Mouse (Mus musculus): ENCODE measurements around the gene Aebp1. TPM values are rescaled to one million over a fixed set of nuclear protein-coding genes. Genes with fewer than 3 reads are reported as not detected.

Aebp1 gene
- polyA plus RNA-seq, 1 experiment from 2014 or later: 15.0 TPM

GRCm38 (mm10) chr11:5901320-5901719 lies 39.6 kb downstream of the Aebp1 start:
- Histone ChIP-seq H3K27me3 (replicated peaks; ENCODE audit: control insufficient read depth, insufficient read depth, low read length) (no peaks in the 10 kb centered on the region), H3K9ac (ENCODE audit: low read depth, low read length) (0 out of 2 replicates have a peak overlapping the region, but pooled peaks have one; percentile 13), H3K9me3 (ENCODE audit: control insufficient read depth) (no peaks in the 10 kb centered on the region), H3K4me2 (replicated peaks; ENCODE audit: low read depth) (peak overlapping the region; percentile 63), H3K36me3 (ENCODE audit: control insufficient read depth, insufficient read depth) (no peaks in the 10 kb centered on the region), H3K4me3 (ENCODE audit: low read depth, low read length) (no peak overlapping the region), H3K27ac (ENCODE audit: low read depth, low read length) (no peak overlapping the region), H3K4me1 (replicated peaks; ENCODE audit: control insufficient read depth, insufficient read depth, low read length) (peaks cover 16% of the 10 kb centered on the region; the same call in 1 of the 2 replicates)
- no peak for TF ChIP-seq CTCF (IDR thresholded peaks at IDR 0.05; ENCODE audit: low read depth)
- 41% methylated on average over 3 of the region's 3 CpGs for WGBS
- no peak for ATAC-seq

- Histone ChIP-seq H3K27me3 (replicated peaks; ENCODE audit: control insufficient read depth, insufficient read depth, low read length) (no peaks in the 10 kb centered on the region), H3K4me1 (replicated peaks; ENCODE audit: control insufficient read depth, insufficient read depth, low read length) (peaks cover 12% of the 10 kb centered on the region; the same call in 1 of the 2 replicates), H3K4me2 (replicated peaks; ENCODE audit: low read depth) (peak overlapping the region; percentile 63), H3K36me3 (ENCODE audit: control insufficient read depth, insufficient read depth) (no peaks in the 10 kb centered on the region), H3K4me3 (ENCODE audit: low read depth, low read length) (peak overlapping the region; percentile 27), H3K9me3 (ENCODE audit: control insufficient read depth) (no peaks in the 10 kb centered on the region), H3K27ac (ENCODE audit: low read depth, low read length) (no peak overlapping the region; the same call in 1 of the 2 replicates), H3K9ac (ENCODE audit: low read depth, low read length) (0 out of 2 replicates have a peak overlapping the region, but pooled peaks have one; percentile 13)
- ATAC-seq: peak; percentile 70
- no peak for TF ChIP-seq CTCF (IDR thresholded peaks at IDR 0.05; ENCODE audit: low read depth)
- WGBS: 2% methylated on average over 32 of the region's 32 CpGs
These were observed 40.2 kb downstream of the Aebp1 start for GRCm38 (mm10) chr11:5901950-5902349.

- Histone ChIP-seq H3K4me1 (replicated peaks; ENCODE audit: control insufficient read depth, insufficient read depth, low read length) (peaks cover 7% of the 10 kb centered on the region; the same call in 1 of the 2 replicates), H3K4me3 (ENCODE audit: low read depth, low read length) (no peak overlapping the region)
- ATAC-seq: no peak; the same call in 1 of the 2 replicates
These were observed 40.6 kb downstream of the Aebp1 start for GRCm38 (mm10) chr11:5902390-5902789.

GRCm38 (mm10) chr11:5903844-5904243 lies 42.1 kb downstream of the Aebp1 start:
- H3K4me1 ChIP-seq (replicated peaks; ENCODE audit: control insufficient read depth, insufficient read depth, low read length): peaks cover 6% of the 10 kb centered on the region; the same call in 1 of the 2 replicates
- H3K27me3 ChIP-seq (replicated peaks; ENCODE audit: control insufficient read depth, insufficient read depth, low read length): no peaks in the 10 kb centered on the region
- H3K9ac ChIP-seq (ENCODE audit: low read depth, low read length): no peak overlapping the region
- H3K27ac ChIP-seq (ENCODE audit: low read depth, low read length): no peak overlapping the region
- WGBS: 82% methylated on average over 2 of the region's 2 CpGs
- TF ChIP-seq CTCF (IDR thresholded peaks at IDR 0.05; ENCODE audit: low read depth): no peak
- H3K9me3 ChIP-seq (ENCODE audit: control insufficient read depth): no peaks in the 10 kb centered on the region
- H3K36me3 ChIP-seq (ENCODE audit: control insufficient read depth, insufficient read depth): no peaks in the 10 kb centered on the region
- H3K4me2 ChIP-seq (replicated peaks; ENCODE audit: low read depth): no peak overlapping the region
- H3K4me3 ChIP-seq (ENCODE audit: low read depth, low read length): no peak overlapping the region
- no peak for ATAC-seq

More at GRCm38 (mm10) chr11:5902390-5902789, 40.6 kb downstream of the Aebp1 start:
- Histone ChIP-seq H3K9me3 (ENCODE audit: control insufficient read depth) (no peaks in the 10 kb centered on the region), H3K36me3 (ENCODE audit: control insufficient read depth, insufficient read depth) (no peaks in the 10 kb centered on the region), H3K4me2 (replicated peaks; ENCODE audit: low read depth) (peak overlapping the region; percentile 63), H3K27ac (ENCODE audit: low read depth, low read length) (no peak overlapping the region; the same call in 1 of the 2 replicates), H3K9ac (ENCODE audit: low read depth, low read length) (no peak overlapping the region), H3K27me3 (replicated peaks; ENCODE audit: control insufficient read depth, insufficient read depth, low read length) (no peaks in the 10 kb centered on the region)
- WGBS: 27% methylated on average over 6 of the region's 6 CpGs
- TF ChIP-seq CTCF (IDR thresholded peaks at IDR 0.05; ENCODE audit: low read depth): no peak

- Histone ChIP-seq H3K9me3 (ENCODE audit: control insufficient read depth) (no peaks in the 10 kb centered on the region), H3K9ac (ENCODE audit: low read depth, low read length) (no peak overlapping the region), H3K36me3 (ENCODE audit: control insufficient read depth, insufficient read depth) (no peaks in the 10 kb centered on the region), H3K4me1 (replicated peaks; ENCODE audit: control insufficient read depth, insufficient read depth, low read length) (peaks cover 6% of the 10 kb centered on the region; the same call in 1 of the 2 replicates), H3K4me2 (replicated peaks; ENCODE audit: low read depth) (no peak overlapping the region), H3K27me3 (replicated peaks; ENCODE audit: control insufficient read depth, insufficient read depth, low read length) (no peaks in the 10 kb centered on the region), H3K4me3 (ENCODE audit: low read depth, low read length) (no peak overlapping the region), H3K27ac (ENCODE audit: low read depth, low read length) (no peak overlapping the region)
- no peak for ATAC-seq
- TF ChIP-seq CTCF (IDR thresholded peaks at IDR 0.05; ENCODE audit: low read depth): no peak
- 77% methylated on average over 19 of the region's 19 CpGs for WGBS
These were observed 42.6 kb downstream of the Aebp1 start for GRCm38 (mm10) chr11:5904357-5904756.

- WGBS: 95% methylated on average over 6 of the region's 6 CpGs
- Histone ChIP-seq H3K4me2 (replicated peaks; ENCODE audit: low read depth) (no peak overlapping the region), H3K27ac (ENCODE audit: low read depth, low read length) (no peak overlapping the region), H3K4me3 (ENCODE audit: low read depth, low read length) (no peak overlapping the region), H3K27me3 (replicated peaks; ENCODE audit: control insufficient read depth, insufficient read depth, low read length) (no peaks in the 10 kb centered on the region), H3K9ac (ENCODE audit: low read depth, low read length) (no peak overlapping the region), H3K36me3 (ENCODE audit: control insufficient read depth, insufficient read depth) (no peaks in the 10 kb centered on the region), H3K4me1 (replicated peaks; ENCODE audit: control insufficient read depth, insufficient read depth, low read length) (peaks cover 6% of the 10 kb centered on the region; the same call in 1 of the 2 replicates), H3K9me3 (ENCODE audit: control insufficient read depth) (no peaks in the 10 kb centered on the region)
- TF ChIP-seq CTCF (IDR thresholded peaks at IDR 0.05; ENCODE audit: low read depth): no peak
- ATAC-seq: no peak
These were observed 43.1 kb downstream of the Aebp1 start for GRCm38 (mm10) chr11:5904871-5905270.
